Mouse (Mus musculus): ENCODE data around the gene Gm13277. TPM values are rescaled to one million over a fixed set of nuclear protein-coding genes. Genes with fewer than 3 reads are reported as not detected.
"Not testable (repeated sequence)": the region's sequence is repeated elsewhere in the genome, so short reads cannot be mapped to it uniquely, and the experiment has no call there.

Gene Gm13277
- total and polyA plus RNA-seq, 3 experiments: not detected

DNA sequence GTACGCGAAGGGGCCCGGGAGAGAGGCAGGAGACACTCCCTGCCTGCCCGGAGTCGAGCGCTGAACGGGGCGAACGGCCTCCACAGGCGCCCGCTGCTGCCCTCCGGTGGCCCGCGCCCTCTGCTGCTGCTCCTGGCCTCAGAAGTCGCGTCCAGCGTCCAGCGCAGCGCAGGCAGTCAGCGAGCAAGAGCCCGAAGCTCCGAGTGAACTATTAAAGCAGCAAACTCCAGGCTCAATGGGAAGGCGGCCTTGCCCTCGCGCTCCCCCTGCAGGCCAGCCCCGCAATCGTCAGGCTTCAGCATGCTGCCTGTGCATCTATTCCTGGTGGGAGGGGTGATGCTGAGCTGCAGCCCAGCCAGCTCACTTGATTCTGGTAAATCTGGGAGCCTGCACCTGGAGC, 3.0 kb upstream of the Gm13277 start, which contains the start of gene Gm13276:
TSS of gene Gm13276 (plus strand) at position 301 of the 400 bp plus-strand sequence.
- DNase-seq: not testable (repeated sequence)

DNA sequence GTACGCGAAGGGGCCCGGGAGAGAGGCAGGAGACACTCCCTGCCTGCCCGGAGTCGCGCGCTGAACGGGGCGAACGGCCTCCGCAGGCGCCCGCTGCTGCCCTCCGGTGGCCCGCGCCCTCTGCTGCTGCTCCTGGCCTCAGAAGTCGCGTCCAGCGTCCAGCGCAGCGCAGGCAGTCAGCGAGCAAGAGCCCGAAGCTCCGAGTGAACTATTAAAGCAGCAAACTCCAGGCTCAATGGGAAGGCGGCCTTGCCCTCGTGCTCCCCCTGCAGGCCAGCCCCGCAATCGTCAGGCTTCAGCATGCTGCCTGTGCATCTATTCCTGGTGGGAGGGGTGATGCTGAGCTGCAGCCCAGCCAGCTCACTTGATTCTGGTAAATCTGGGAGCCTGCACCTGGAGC, 2.8 kb downstream of the Gm13277 start, which contains the start of gene Gm13278:
TSS of gene Gm13278 (plus strand) at position 301 of the 400 bp plus-strand sequence.
- not testable (repeated sequence) for DNase-seq

GRCm38 (mm10) chr4:88793936-88794675, 5.7 kb downstream of the Gm13277 start, which contains the start of gene Gm13275:
TSS of gene Gm13275 (plus strand) at chr4:88794487.
- peak; percentile 77 for DNase-seq

DNA sequence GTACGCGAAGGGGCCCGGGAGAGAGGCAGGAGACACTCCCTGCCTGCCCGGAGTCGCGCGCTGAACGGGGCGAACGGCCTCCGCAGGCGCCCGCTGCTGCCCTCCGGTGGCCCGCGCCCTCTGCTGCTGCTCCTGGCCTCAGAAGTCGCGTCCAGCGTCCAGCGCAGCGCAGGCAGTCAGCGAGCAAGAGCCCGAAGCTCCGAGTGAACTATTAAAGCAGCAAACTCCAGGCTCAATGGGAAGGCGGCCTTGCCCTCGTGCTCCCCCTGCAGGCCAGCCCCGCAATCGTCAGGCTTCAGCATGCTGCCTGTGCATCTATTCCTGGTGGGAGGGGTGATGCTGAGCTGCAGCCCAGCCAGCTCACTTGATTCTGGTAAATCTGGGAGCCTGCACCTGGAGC, 8.7 kb downstream of the Gm13277 start, which contains the start of gene Gm13279:
TSS of gene Gm13279 (plus strand) at position 301 of the 400 bp plus-strand sequence.
- not testable (repeated sequence) for DNase-seq

- DNase-seq: not testable (repeated sequence)
These were observed 10.9 kb downstream of the Gm13277 start, which contains the start of gene Gm13285 for GRCm38 (mm10) chr4:88799365-88799764. TSS of gene Gm13285 (plus strand) at chr4:88799665.

- DNase-seq: not testable (repeated sequence)
These were observed 14.5 kb downstream of the Gm13277 start, which contains the start of gene Gm13287 for GRCm38 (mm10) chr4:88802954-88803353. TSS of gene Gm13287 (plus strand) at chr4:88803254.

GRCm38 (mm10) chr4:88805231-88805630, 16.8 kb downstream of the Gm13277 start, which contains the start of gene Gm13288:
TSS of gene Gm13288 (plus strand) at chr4:88805531.
- DNase-seq: not testable (repeated sequence)

DNA sequence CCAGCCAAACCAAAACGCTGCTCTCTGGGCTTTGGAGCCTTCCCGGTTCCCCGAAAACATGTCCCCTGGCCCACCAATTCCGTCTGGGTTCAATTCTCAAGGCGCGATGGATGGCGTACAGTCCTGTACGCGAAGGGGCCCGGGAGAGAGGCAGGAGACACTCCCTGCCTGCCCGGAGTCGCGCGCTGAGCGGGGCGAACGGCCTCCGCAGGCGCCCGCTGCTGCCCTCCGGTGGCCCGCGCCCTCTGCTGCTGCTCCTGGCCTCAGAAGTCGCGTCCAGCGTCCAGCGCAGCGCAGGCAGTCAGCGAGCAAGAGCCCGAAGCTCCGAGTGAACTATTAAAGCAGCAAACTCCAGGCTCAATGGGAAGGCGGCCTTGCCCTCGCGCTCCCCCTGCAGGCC, 17.3 kb downstream of the Gm13277 start:
- DNase-seq: peak; percentile 65

- no peak for DNase-seq
These were observed 27.5 kb downstream of the Gm13277 start, which contains the start of gene Ifna7 for GRCm38 (mm10) chr4:88815928-88816327. TSS of gene Ifna7 (plus strand) at chr4:88816228.

DNA sequence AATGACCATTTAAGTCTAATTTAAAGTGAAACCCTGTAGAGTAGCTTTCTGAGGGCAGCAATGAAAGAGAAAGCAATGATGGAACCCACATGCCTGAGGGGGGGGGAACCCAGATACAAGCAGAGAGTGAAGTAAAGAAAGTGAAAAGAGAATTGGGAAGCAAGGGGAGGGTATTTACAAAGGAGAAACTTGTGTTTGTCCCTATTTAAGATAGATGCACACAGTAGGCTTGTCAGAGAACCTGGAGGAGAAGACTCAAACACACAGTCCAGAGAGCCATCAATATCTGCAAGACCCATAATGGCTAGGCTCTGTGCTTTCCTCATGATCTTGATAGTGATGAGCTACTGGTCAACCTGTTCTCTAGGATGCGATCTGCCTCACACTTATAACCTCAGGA, 31.2 kb downstream of the Gm13277 start, which contains the start of gene Ifna11:
TSS of gene Ifna11 (plus strand) at position 301 of the 400 bp plus-strand sequence.
- no peak for DNase-seq

DNA sequence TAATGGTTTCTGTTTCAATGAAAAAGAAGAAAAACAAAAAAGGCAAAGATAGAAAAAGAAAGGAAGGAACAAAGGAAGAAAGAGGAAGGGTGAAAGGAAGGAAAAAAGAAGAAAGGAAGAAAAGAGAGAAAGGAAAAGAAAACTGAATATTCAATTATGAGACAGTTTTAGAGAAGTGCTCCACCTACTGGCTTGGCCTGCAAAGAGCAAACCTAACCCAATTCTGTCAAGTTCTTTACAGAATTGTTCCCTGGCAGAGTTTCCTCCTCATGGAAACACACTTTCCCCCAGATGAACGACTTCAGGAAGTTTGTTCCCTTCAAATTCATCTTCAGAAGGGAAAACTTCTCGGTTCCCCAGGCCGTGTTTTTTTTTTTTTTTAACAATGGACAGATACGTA, 34.6 kb downstream of the Gm13277 start:
- no peak for DNase-seq

DNA sequence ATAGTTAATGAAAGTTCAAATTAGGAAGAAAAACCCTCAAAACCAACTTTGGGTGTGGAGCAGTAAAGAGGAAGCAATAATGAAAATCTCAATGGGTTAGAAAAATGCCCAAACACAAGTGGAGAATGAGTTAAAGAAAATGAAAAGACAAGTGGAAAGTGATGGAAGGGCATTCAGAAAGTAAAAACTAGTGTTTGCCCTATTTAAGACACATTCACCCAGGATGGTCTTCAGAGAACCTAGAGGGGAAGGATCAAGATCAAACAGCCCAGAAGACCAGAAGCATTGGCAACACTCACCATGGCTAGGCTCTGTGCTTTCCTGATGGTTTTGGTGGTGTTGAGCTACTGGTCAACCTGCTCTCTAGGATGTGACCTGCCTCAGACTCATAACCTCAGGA, 38.7 kb downstream of the Gm13277 start, which contains the start of gene Ifna6:
TSS of gene Ifna6 (plus strand) at position 301 of the 400 bp plus-strand sequence.
- not testable (repeated sequence) for DNase-seq

DNA sequence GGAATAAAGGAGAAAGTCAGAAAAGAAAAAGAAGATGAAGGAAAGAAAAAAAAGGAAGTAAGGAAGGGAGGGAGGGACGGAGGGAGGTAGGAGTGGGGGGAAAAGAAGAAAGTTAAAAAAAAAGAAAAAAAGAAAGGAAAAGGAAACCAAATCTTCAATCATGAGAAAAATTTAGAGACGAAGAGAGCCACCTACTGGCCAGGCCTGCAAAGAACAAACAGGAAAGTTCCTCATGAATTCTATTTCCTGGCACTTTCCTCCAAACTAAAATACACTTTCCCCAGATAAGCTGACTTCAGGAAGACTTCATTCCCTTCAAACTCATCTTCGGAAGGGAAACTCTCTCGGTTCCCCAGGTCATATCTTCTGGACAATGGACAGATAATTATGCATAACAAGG, 42.1 kb downstream of the Gm13277 start:
- DNase-seq: peak; percentile 5

DNA sequence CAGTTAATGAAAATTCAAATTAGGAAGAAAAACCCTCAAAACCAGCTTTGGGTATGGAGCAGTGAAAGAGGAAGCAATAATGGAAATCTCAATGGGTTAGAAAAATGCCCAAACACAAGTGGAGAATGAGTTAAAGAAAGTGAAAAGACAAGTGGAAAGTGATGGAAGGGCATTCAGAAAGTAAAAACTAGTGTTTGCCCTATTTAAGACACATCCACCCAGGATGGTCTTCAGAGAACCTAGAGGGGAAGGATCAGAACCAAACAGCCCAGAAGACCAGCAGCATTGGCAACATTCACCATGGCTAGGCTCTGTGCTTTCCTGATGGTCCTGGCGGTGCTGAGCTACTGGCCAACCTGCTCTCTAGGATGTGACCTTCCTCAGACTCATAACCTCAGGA, 46.8 kb downstream of the Gm13277 start, which contains the start of gene Ifna5:
TSS of gene Ifna5 (plus strand) at position 301 of the 400 bp plus-strand sequence.
- not testable (repeated sequence) for DNase-seq

Other genes starting within 250 kb of the Gm13277 start
Only the 30 nearest of the 31 such genes appear.
- gene Ifna14, start 216.8 kb upstream of the Gm13277 start, total RNA-seq (2021): not detected
- not detected in 2 replicates for gene Ifna14, start 216.8 kb upstream of the Gm13277 start, polyA plus RNA-seq (2012; rRNA removed)
- gene Ifna9, start 196.2 kb upstream of the Gm13277 start, total RNA-seq (2021): not detected
- 0.22 TPM in 1 of 2 replicates, not detected in the other for gene Ifna9, start 196.2 kb upstream of the Gm13277 start, polyA plus RNA-seq (2012; rRNA removed)
- gene Ifna12, start 185.3 kb upstream of the Gm13277 start, total RNA-seq (2021): not detected
- gene Ifna12, start 185.3 kb upstream of the Gm13277 start, polyA plus RNA-seq (2012; rRNA removed): not detected in 2 replicates
- not detected for gene C87499, start 154.2 kb upstream of the Gm13277 start, total RNA-seq (2021)
- not detected in 2 replicates for gene C87499, start 154.2 kb upstream of the Gm13277 start, polyA plus RNA-seq (2012; rRNA removed)
- not detected for gene Ifna13, start 144.2 kb upstream of the Gm13277 start, total RNA-seq (2021)
- gene Ifna13, start 144.2 kb upstream of the Gm13277 start, polyA plus RNA-seq (2012; rRNA removed): not detected in 2 replicates
- gene Ifna16, start 111.7 kb upstream of the Gm13277 start, total RNA-seq (2021): not detected
- gene Ifna16, start 111.7 kb upstream of the Gm13277 start, polyA plus RNA-seq (2012; rRNA removed): not detected in 2 replicates
- not detected for gene Ifna2, start 104.7 kb upstream of the Gm13277 start, total RNA-seq (2021)
- not detected in 2 replicates for gene Ifna2, start 104.7 kb upstream of the Gm13277 start, polyA plus RNA-seq (2012; rRNA removed)
- not detected for gene Ifnab, start 97.3 kb upstream of the Gm13277 start, total RNA-seq (2021)
- gene Ifnab, start 97.3 kb upstream of the Gm13277 start, polyA plus RNA-seq (2012; rRNA removed): not detected in 2 replicates
- under 1 TPM in 1 of 2 experiments, not detected in 1; 0.38 TPM for gene Gm26566, start 66.8 kb upstream of the Gm13277 start, total RNA-seq (2021)
- gene Gm26566, start 66.8 kb upstream of the Gm13277 start, polyA plus RNA-seq (2012; rRNA removed): 0.76 and 1.0 TPM in 2 replicates
- 10 to 100 TPM; 70.8 to 79.3 TPM for gene Klhl9, start 66.2 kb upstream of the Gm13277 start, total RNA-seq (2021)
- 22.2 and 29.6 TPM in 2 replicates for gene Klhl9, start 66.2 kb upstream of the Gm13277 start, polyA plus RNA-seq (2012; rRNA removed)
- not detected for gene Gm13271, start 33.8 kb upstream of the Gm13277 start, total RNA-seq (2021)
- not detected in 2 replicates for gene Gm13271, start 33.8 kb upstream of the Gm13277 start, polyA plus RNA-seq (2012; rRNA removed)
- gene Gm13283, start 28.5 kb upstream of the Gm13277 start, total RNA-seq (2021): not detected
- gene Gm13283, start 28.5 kb upstream of the Gm13277 start, polyA plus RNA-seq (2012; rRNA removed): not detected in 2 replicates
- gene Gm13290, start 14.8 kb upstream of the Gm13277 start, total RNA-seq (2021): not detected
- gene Gm13290, start 14.8 kb upstream of the Gm13277 start, polyA plus RNA-seq (2012; rRNA removed): not detected in 2 replicates
- not detected for gene Gm13289, start 11.7 kb upstream of the Gm13277 start, total RNA-seq (2021)
- gene Gm13289, start 11.7 kb upstream of the Gm13277 start, polyA plus RNA-seq (2012; rRNA removed): not detected in 2 replicates
- gene Gm13272, start 8.8 kb upstream of the Gm13277 start, total RNA-seq (2021): not detected
- not detected in 2 replicates for gene Gm13272, start 8.8 kb upstream of the Gm13277 start, polyA plus RNA-seq (2012; rRNA removed)
- not detected for gene Ifnz, start 6.5 kb upstream of the Gm13277 start, total RNA-seq (2021)
- gene Ifnz, start 6.5 kb upstream of the Gm13277 start, polyA plus RNA-seq (2012; rRNA removed): not detected in 2 replicates
- not detected for gene Gm13276, start 2.9 kb upstream of the Gm13277 start, total RNA-seq (2021)
- gene Gm13276, start 2.9 kb upstream of the Gm13277 start, polyA plus RNA-seq (2012; rRNA removed): not detected in 2 replicates
- not detected for gene Gm13278, start 2.9 kb downstream of the Gm13277 start, total RNA-seq (2021)
- not detected in 2 replicates for gene Gm13278, start 2.9 kb downstream of the Gm13277 start, polyA plus RNA-seq (2012; rRNA removed)
- gene Gm13275, start 5.9 kb downstream of the Gm13277 start, total RNA-seq (2021): not detected
- gene Gm13275, start 5.9 kb downstream of the Gm13277 start, polyA plus RNA-seq (2012; rRNA removed): 0.22 TPM in 1 of 2 replicates, not detected in the other
- not detected for gene Gm13279, start 8.8 kb downstream of the Gm13277 start, total RNA-seq (2021)
- gene Gm13279, start 8.8 kb downstream of the Gm13277 start, polyA plus RNA-seq (2012; rRNA removed): not detected in 2 replicates
- not detected for gene Gm13285, start 11.0 kb downstream of the Gm13277 start, total RNA-seq (2021)
- not detected in 2 replicates for gene Gm13285, start 11.0 kb downstream of the Gm13277 start, polyA plus RNA-seq (2012; rRNA removed)
- not detected for gene Gm13287, start 14.6 kb downstream of the Gm13277 start, total RNA-seq (2021)
- gene Gm13287, start 14.6 kb downstream of the Gm13277 start, polyA plus RNA-seq (2012; rRNA removed): 0.22 TPM in 1 of 2 replicates, not detected in the other
- not detected for gene Gm13288, start 16.9 kb downstream of the Gm13277 start, total RNA-seq (2021)
- gene Gm13288, start 16.9 kb downstream of the Gm13277 start, polyA plus RNA-seq (2012; rRNA removed): not detected in 2 replicates
- gene Ifna7, start 27.6 kb downstream of the Gm13277 start, total RNA-seq (2021): not detected
- gene Ifna7, start 27.6 kb downstream of the Gm13277 start, polyA plus RNA-seq (2012; rRNA removed): not detected in 2 replicates
- gene Ifna11, start 31.3 kb downstream of the Gm13277 start, total RNA-seq (2021): not detected
- gene Ifna11, start 31.3 kb downstream of the Gm13277 start, polyA plus RNA-seq (2012; rRNA removed): not detected in 2 replicates
- gene Ifna6, start 38.8 kb downstream of the Gm13277 start, total RNA-seq (2021): not detected
- gene Ifna6, start 38.8 kb downstream of the Gm13277 start, polyA plus RNA-seq (2012; rRNA removed): not detected in 2 replicates
- not detected for gene Ifna5, start 46.9 kb downstream of the Gm13277 start, total RNA-seq (2021)
- gene Ifna5, start 46.9 kb downstream of the Gm13277 start, polyA plus RNA-seq (2012; rRNA removed): not detected in 2 replicates
- not detected for gene Ifna4, start 53.2 kb downstream of the Gm13277 start, total RNA-seq (2021)
- gene Ifna4, start 53.2 kb downstream of the Gm13277 start, polyA plus RNA-seq (2012; rRNA removed): not detected in 2 replicates
- not detected for gene Ifna1, start 61.5 kb downstream of the Gm13277 start, total RNA-seq (2021)
- not detected in 2 replicates for gene Ifna1, start 61.5 kb downstream of the Gm13277 start, polyA plus RNA-seq (2012; rRNA removed)
- not detected for gene Ifne, start 91.6 kb downstream of the Gm13277 start, total RNA-seq (2021)
- not detected in 2 replicates for gene Ifne, start 91.6 kb downstream of the Gm13277 start, polyA plus RNA-seq (2012; rRNA removed)

All from adrenal gland, adult 2 months (tissue).